Mouse (Mus musculus): Measurements from ENCODE around the gene Cerk. TPM values are rescaled to one million over a fixed set of nuclear protein-coding genes. Genes with fewer than 3 reads are reported as not detected.
"Not testable (repeated sequence)": the region's sequence is repeated elsewhere in the genome, so short reads cannot be mapped to it uniquely, and the experiment has no call there.

The Cerk gene
- 1 to 10 TPM; 3.6 to 5.3 TPM for total RNA-seq (2021)
- long read RNA-seq, experiment 1, full-length matches to known transcripts: 1 of 2 reads
- long read RNA-seq, experiment 1, partial matches to known transcripts: 0 of 2 reads
- long read RNA-seq, experiment 1, other reads (novel, unspliced or antisense): 1 of 2 reads
- long read RNA-seq, experiment 2, full-length matches to known transcripts: 2 of 5 reads
- long read RNA-seq, experiment 2, partial matches to known transcripts: 0 of 5 reads
- long read RNA-seq, experiment 2, other reads (novel, unspliced or antisense): 3 of 5 reads

DNA sequence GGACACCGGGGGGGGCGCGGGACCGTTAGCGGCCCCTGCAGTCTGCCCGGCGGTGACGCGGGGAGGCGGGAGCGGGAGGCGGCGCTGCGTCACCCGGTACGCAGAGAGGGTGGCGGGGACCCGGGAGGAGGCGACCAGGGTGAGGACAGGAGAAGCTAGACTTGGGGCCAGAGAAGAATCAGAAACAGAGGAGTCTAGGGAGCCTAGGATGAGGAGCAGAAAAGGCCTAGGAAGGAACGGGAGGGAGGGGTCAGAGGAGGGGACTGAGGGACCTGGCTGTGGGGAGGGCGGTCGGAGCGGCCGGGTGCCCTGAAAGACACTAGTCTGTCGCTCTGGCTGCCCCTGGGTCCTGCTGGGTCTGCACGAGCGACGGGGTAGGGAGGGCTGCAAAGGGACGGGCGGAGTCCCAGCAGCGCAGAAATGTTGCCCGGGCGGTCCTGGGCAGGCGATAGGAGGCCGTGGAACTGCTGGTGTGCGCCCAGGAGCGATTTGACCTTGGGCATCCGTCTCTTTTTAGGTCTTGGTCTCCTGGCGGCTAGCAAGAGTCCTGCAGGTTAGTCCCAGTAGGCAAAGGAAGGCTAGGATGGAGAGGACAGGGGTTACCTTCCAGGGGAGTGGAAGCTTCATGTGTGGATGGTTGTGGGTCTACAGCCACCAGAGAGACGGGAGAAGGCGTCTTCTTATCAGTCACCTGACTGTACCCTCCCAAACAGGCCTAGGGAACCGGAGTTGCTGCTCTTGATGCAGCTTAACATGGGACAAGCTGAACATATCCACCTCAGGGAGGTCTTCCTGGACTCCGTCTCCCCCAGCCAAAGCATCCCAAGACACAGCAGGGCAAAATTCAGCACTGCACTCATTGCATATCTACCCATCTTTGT lies at the start of gene Cerk:
TSS of gene Cerk (minus strand) at position 453 of the 881 bp plus-strand sequence.
- intact Hi-C loops (cut with DNase I): no loop called here

DNA sequence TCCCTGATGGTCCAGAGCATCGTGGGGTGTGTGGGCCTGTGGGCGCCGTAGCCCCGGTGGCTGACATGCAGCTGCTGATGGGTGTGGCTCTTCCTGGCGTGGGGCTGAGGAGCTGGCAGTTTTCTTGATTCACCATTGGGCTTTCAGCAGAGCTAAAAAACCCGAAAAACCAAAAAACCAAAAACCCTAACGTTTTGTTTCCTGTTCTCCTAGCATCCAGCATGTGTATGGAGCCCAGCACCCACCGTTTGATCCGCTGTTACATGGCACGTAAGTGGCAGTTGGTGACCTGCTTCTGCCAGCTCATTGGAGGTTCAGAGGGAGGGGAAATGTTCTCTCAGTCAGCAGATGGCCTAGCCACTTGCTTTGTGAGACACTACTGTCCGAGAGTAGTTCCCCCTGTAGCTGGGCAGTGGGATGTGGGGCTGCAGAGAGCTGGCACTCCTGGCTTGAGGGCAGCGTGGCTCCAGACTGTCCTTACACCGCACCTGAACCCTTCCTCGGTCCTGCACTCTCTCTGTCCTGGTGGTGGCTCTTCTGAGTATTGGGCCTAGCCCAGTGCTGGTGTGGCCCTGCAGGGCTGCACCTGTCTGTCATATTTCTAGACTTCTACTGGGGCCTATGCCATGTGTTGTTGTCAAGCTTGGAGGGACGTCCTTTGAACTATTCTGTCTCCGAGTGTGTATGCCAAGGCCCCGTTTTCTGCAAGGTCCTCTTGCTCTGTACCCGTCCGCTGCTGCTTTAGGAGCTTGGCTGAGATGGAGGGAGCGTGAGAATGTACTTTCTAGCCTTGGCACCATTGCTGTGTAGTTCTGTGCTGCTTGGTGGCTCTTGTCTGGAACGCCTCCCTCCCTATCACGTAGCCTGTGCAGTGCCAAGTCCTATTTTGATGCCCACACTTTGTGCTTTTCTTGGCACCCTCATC lies 48.8 kb upstream of the Cerk start:
- intact Hi-C loops (cut with DNase I): no loop called here

More for the DNA sequence above, at the start of gene Cerk:
- peak; percentile 78 for DNase-seq

DNA sequence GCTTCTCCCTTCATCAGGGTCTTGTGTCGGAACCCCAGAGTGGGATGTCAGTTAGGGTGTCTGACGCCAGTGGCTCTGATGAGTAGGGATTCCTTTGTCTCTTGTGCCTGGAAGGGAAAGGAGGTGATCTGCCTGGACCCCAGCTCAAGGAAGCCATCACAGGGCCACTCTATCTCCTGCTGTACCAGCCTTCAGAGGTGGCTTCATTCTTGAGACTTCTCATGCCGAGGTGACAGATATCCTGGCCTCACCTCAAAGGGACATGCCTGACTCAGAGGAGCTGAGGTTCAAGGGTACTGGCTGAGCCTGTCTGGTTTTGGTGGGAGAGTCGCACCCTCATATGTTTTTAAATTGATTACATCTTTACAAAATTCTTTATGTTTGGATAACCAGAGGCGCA lies 48.1 kb upstream of the Cerk start:
- no peak for DNase-seq
- intact Hi-C loops (cut with DNase I): no loop called here

More for the DNA sequence above, 48.8 kb upstream of the Cerk start:
- DNase-seq: peak in 1 of 2 experiments; percentile 29

DNA sequence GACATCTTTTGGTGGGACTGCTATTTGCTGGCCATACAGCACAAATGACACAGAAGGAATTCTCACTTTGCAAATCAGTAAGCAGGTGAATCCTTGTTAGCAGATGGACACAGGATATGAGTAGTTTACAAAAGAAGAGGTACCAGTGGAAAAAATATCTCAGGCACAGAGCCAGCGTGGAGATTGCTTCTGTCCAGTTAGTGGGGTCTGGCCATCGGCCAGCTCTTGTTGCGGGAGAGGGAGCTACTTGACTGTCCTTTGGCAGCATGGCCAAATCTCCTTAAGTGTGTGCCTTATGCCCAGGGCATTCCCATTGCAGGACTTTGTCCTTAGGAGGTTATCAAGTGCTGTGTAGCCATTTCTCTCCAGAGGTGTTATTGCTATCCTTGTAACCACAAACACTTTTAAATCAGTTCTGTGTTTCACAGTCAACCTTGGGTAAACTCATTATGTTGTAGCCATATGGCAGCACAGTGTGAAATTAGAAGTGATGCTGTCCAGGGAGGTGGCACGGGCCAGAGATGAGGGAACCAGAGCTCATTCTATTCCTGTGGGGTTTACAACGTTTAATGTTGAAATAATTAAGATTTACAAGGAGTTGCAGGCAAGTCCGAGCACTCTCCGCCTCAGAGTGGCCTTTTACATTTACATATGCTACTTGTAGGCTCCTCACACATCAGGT lies 46.0 kb upstream of the Cerk start:
- intact Hi-C loops (cut with DNase I): no loop called here
- DNase-seq: no peak

DNA sequence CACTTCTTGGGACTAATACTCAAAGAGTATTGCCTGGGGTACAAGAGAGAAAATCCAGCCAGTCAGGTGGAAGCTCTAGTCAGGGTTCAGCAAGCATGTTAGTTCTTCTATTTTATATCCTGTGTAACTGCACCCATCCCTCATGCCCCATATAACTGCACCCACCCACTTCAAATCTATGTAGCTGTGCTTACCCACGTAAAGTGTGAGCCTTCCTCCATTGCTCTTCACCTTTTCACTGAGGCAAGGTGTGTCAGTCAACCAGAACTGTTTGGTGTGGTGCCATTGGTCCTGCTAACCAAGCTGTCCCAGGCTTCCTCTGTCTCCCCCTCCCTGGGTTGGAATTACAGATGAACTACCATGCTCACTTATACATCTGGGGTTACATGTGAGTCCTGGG lies 45.2 kb upstream of the Cerk start:
- no peak for DNase-seq
- intact Hi-C loops (cut with DNase I): no loop called here

DNA sequence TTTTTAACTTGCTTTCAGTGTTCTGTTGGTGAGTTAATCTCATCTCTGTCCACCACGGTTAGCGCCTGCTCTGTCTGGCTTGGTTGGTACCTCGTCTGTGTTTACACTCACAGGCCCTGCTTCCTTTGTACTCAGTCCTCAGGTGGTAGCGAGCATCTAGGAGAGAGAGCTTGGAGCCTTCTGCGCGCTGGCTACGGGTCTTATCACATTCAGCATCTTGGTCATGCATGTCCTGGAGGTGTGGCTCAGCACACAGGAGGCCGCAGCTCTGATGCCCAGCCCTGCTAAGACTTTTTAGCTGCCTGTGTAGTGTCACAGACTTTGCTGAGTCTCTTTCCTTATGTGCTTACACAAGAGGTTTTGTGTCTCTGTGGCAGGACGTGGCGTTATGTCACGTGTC lies 43.7 kb upstream of the Cerk start:
- intact Hi-C loops (cut with DNase I): no loop called here

DNA sequence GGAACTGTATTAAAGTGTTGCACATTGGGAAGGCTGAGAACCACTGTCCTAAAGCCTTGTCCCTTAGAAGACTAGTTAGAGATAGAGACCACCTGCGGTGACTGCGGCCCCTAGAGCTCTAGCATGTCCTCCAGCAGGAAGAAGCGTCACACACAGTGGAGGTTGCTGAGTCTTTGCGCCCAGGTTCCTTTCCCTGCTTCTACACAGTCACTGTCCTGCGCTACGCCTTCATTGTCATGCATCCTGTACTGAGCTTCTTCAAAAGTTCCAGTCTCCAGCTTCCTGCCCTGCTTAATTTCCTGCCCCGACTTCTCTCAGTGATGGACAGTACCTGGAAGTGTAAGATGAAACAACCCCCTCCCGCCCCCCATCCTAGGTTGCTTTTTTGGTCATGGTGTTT lies 43.1 kb upstream of the Cerk start:
- DNase-seq: no peak
- intact Hi-C loops (cut with DNase I): no loop called here

More for the DNA sequence above, 43.7 kb upstream of the Cerk start:
- DNase-seq: no peak

DNA sequence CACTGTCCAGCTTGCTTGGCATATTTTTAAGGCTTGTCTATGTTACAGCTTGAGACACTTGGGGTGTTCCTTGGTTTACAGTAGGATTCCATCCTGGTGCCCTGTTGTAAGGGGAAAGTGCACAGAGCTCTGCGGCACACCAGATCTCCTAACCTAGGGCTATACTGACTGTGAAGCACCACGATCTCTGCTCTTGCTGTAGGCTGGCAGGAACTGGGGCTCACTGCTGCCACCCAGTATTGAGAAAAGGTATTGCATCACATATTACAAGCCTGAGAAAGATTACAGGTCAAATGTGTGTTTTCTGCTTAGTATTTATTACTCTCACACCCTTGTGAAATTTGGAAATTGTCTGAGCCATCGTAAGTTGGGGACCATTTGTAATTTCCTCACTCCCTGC lies 42.2 kb upstream of the Cerk start:
- intact Hi-C loops (cut with DNase I): no loop called here
- DNase-seq: no peak

DNA sequence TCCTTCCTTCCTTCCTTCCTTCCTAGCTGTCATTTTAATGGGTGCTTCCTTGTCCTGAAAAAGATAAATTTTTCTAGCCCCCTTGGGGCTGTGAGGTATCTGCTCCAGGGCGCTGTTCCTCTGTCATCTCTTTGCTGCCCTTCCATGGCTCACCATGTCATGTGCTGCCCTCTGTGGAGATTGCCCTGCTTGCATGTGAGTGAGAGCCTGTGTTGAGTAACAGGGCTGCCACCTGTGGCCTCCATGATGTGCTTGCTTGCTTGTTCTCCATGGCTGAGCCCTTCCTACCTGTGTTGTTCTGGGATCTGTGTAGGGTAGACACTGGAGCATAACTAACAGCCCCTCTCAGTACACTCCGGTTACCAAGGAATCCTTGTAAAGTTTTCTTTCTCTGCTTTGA lies 41.0 kb upstream of the Cerk start:
- no peak for DNase-seq
- intact Hi-C loops (cut with DNase I): no loop called here

DNA sequence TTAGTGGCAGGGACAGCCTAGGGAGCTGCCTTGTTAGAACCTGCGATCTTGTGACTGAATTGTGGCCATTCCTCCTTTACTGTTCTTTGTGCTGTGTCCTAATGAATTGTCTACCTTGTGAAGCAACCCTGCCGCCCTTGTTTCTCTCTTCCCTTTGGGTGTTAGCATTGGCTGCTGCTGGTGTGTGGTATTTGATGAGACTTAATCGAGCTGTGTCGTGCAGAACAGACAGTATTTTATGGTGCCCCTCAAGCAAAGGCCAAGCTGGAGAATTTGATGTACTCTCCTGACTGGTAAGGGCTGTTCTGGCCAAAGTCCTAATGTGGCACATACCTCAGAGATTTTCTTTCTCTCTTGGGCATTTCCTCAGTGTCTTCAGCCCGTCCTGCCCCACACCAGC lies 40.3 kb upstream of the Cerk start:
- intact Hi-C loops (cut with DNase I): no loop called here
- no peak for DNase-seq

DNA sequence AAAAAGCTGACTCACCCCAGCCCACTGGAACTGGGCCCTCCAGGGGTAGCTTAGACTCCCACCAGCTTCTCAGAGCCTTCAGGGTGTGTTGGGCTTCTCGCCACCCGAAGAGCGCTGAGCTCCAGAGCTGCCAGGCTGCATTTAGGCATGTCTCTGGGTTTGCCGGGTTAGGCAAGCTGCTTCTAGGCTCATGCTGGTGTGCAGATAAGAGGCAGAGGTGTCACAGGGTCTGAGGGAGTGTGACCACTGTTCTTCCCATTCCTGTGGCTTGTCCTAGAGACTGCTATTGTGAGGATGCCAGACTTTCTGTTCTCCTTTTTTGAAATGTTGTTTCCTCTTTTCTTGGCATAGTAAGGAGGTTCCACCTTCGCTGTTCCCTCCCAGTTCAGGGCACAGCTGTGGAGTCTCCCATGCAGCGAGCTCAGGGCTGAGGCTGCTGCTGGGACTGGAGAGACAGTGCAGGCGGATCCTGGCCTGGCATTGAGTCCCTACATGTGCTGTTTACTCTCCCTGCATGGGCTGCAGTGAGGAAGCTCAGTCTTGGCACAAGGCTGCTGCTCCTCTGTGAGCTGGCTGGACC lies 39.1 kb upstream of the Cerk start:
- intact Hi-C loops (cut with DNase I): no loop called here

DNA sequence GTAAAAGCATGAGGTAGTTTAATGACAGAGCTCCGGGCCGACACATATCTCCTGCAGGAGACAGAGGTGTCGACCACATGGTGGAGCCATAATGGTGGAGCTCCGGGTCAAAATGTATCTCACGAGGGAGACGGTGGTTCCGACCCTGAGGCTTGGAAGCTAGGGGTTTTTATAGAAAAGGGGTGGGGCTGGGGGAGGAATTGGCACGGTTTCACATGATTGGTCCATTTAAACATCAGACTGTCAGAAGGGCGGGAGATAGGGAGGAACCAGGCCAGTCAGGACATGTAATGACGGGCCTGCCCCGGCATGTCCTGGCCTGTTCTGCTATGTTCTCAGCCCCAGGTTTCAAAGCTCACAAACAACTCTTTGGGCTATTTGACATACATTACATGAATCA lies 36.0 kb upstream of the Cerk start:
- DNase-seq; intact Hi-C loops (cut with DNase I): not testable (repeated sequence)

More for the DNA sequence above, 39.1 kb upstream of the Cerk start:
- DNase-seq: no peak

DNA sequence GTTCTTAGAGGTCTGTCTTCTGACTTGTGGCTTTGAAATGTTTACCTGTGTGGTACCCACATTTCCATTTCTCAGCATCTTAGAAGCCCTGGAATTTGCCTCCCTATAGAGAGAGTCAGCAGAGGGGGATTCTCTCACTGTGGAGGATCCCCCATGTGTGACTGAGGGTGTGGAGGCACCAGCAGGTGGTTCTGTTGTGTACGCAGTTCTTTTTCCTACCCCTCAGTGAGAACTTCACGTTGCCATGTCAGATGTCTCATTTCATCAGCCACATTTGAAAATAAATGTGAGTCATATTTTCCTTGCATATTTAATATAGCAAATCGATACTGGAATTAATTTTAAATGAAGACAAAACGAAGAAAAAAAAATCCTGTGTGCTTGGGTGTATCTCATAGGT lies 35.4 kb upstream of the Cerk start:
- DNase-seq: no peak
- intact Hi-C loops (cut with DNase I): no loop called here

DNA sequence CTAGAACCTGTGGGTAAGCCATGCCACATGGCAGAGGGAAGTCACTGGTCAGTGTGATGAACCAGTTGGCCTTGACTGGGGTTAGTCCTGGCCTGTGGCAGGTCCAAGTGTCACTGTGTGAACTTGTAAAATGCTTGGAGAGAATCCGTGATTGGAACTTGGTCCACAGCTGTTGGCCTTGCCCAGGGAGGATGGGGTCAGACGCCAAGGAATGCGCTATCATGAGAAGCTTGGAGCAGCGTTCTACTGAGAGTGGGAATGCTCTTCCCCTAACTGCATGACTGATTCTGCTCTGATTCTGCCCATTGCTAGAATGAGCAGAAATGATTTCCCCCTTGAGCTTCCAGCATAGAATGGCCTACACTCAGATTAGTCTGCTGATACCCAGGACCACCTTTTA lies 34.8 kb upstream of the Cerk start:
- intact Hi-C loops (cut with DNase I): no loop called here
- no peak for DNase-seq

DNA sequence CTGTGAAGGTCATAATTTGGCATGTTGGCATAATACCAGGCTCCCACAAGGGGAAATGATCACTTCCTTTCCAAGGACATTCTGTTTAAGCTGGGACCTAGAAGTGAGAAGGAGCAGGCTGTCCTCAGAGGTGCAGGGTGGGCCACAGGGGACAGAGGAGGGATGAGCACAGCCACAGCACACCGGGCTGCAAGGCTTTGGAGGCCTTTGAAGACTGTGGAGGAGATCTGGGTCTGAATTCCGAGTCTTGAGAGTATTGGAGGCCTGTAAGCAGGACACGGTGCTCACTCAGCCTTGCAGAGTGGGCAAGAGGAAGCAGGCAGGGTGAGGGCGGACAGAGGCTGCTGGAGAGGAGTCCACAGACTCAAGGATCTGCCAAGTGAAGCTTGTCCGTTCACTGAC lies 34.3 kb upstream of the Cerk start:
- DNase-seq: no peak
- intact Hi-C loops (cut with DNase I): no loop called here

DNA sequence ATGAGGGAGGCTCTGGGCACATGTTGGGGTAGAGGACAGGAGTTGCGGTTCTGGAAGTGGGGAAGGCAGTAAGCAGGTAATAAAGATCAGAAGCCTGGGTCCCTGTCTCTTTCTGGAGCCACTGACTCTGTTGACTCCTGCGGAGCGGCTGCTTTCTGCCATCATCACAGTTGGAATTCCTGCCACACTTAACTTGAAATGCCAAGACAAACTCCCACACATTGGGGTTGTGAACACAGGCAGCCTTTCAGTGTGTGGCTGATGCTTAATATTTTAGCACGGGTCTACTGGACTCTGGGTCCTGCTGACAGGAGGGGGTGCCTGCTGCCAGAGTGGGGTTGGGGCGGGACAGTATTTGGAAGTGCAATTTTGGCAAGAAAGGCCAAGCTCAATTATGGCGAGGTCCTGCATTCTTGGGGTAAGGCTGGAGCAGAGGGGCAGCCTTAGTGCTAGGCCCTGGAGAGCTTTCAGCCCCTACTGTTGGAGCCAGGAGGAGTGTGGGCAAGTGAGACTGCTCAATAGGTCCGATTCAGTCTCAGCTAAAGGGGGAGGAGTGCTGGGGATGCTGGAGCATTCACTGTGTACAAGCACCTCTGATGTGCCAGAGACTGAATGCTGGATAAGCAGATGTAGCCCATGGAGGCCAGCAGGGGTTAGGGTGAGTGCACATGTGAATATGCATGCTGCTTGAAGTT lies 33.7 kb upstream of the Cerk start:
- no peak for DNase-seq
- intact Hi-C loops (cut with DNase I): no loop called here

DNA sequence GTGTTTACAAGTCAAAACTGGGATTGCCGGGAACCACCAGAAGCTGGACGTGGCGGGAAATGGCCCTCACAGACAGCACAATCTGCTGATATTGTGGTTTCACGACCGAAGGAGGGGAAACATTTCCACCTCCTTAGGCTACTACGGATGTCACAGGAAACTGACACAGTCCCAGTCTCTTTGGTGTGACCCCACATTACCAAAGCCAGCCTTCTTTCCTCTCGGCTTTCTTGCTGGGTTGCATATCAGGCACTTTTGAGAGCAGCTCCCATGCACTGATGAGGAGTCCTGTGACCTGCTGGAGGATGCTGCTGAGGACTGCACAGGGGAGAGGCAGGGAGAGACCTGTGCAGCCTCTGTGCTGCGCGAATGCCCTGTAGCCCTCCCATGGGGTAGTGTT lies 30.7 kb upstream of the Cerk start:
- DNase-seq; intact Hi-C loops (cut with DNase I): not testable (repeated sequence)

DNA sequence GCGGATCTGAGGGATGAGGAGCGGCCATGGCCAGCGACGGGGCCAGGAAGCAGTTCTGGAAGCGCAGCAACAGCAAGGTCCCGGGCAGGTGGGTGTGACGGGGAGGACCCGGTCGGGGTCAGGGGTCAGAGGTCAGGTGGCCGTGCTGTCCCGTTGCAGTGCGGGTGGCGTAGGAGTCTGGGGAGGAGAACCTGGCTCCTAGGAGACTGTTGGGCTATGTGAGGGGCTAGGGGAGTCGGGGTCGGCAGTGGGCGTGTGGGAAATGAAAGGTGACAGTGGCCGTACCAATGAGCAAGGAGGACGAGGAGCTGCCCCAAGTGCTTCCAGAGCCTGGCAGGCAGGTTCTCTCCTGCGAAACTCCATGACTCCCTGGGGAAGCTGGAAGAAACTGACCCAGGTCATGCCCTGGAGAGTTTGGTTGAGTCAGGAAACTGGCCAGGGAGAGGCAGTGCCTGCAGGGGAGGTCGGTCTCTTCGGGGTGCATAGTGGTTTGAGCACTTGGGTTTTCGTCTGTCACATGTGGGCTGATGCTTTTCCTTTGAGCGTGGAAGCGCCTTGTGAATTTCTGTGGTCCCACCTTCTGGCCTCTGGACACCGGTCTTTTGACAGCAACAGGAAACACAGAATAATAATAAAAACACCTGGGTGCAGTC lies 28.7 kb upstream of the Cerk start:
- no peak for DNase-seq
- intact Hi-C loops (cut with DNase I): no loop called here

Data from gastrocnemius, postnatal 36 days (tissue).